Comparison of ENCODE assay signal across 12 mouse cellular contexts in the genomic region with DNA sequence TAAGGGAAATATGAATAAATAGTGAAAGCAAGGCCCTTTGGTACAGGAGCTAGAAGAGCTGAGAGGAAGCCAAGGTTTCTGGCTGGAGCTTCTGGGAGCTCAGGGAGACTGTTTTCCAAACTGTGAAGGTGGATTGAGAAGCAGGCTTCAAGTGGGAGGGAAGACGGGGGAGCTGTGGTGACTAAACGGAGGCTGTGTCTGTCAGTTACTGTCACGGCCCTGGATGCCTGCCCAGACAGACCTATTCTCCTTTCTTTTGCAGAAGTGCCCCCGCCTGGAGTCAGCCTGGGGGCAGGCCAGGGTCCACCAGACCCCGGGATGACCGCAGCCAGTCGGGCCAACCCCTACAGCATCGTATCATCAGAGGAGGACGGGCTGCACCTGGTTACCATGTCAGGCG. TPM values are rescaled to one million over a fixed set of nuclear protein-coding genes. Genes with fewer than 3 reads are reported as not detected.
DNase-seq lines count a peak whose midpoint lies in the region; ATAC-seq and TF ChIP-seq lines count a peak whose summit lies in the region.
"Had no signal": no experiment of that assay in that cellular context is flagged by ENCODE, and none has a peak within 500 bp of the region (broad histone marks: within the 10 kb centered on the region; RNA-seq: fewer than 3 reads in every experiment).

No protein-coding gene starts in this region.

- H3K9me3 ChIP-seq in E14TG2a.4 (ENCODE audit: low read length), result no peaks in the 10 kb centered on the region
- no peaks in the 10 kb centered on the region for H3K9me3 ChIP-seq in midbrain, embryonic 14.5 days (ENCODE audit: control insufficient read depth, low read length)
- H3K9me3 ChIP-seq: forebrain, embryonic 15.5 days had no signal

- peak; percentile 89 for DNase-seq in heart, adult 11 months
- no peak for DNase-seq in heart, adult 8-10 months (ENCODE audit: low spot score)
- DNase-seq in cerebellum, postnatal 36 days, result peak; percentile 44 to 46
- DNase-seq in left cerebral cortex, adult 9 months (ENCODE audit: low spot score in 2 of 2), result peak; percentile 40 to 73
- DNase-seq in thymus, postnatal 0 days (ENCODE audit: low spot score), result no peak
- no peak for DNase-seq in midbrain, embryonic 14.5 days
- no peak for DNase-seq in gastrocnemius, postnatal 4 days (ENCODE audit: low spot score in 2 of 2)
- DNase-seq: embryo, embryonic 11 days; thymus, postnatal 14 days had no signal

- H3K27ac ChIP-seq in midbrain, embryonic 14.5 days (replicated peaks; ENCODE audit: low read depth, low read length), result no peak overlapping the region
- H3K27ac ChIP-seq: forebrain, embryonic 15.5 days had no signal

- H3K36me3 ChIP-seq in E14TG2a.4 (ENCODE audit: insufficient read depth, low read length), result no peaks in the 10 kb centered on the region
- no peaks in the 10 kb centered on the region for H3K36me3 ChIP-seq in midbrain, embryonic 14.5 days (ENCODE audit: control insufficient read depth, insufficient read depth, low read length)
- H3K36me3 ChIP-seq: forebrain, embryonic 15.5 days had no signal

- TF ChIP-seq CTCF in E14TG2a.4 (conservative IDR thresholded peaks at IDR 0.05; ENCODE audit: low read length), result no peak

- no peaks in the 10 kb centered on the region for H3K27me3 ChIP-seq in E14TG2a.4 (ENCODE audit: insufficient read depth, low read length)
- H3K27me3 ChIP-seq in midbrain, embryonic 14.5 days (ENCODE audit: control insufficient read depth, insufficient read depth, low read length), result no peaks in the 10 kb centered on the region
- H3K27me3 ChIP-seq: forebrain, embryonic 15.5 days had no signal

- no peak overlapping the region for H3K4me2 ChIP-seq in midbrain, embryonic 14.5 days (ENCODE audit: low read length)
- H3K4me2 ChIP-seq: forebrain, embryonic 15.5 days had no signal

- H3K4me1 ChIP-seq in E14TG2a.4 (replicated peaks; ENCODE audit: low read depth, low read length), result peaks cover 26% of the 10 kb centered on the region
- no peaks in the 10 kb centered on the region; the same call in 1 of the 2 replicates for H3K4me1 ChIP-seq in midbrain, embryonic 14.5 days (ENCODE audit: control insufficient read depth, insufficient read depth, low read length)
- H3K4me1 ChIP-seq: forebrain, embryonic 15.5 days had no signal

- peak overlapping the region; percentile 51 for H3K4me3 ChIP-seq in E14TG2a.4 (replicated peaks; ENCODE audit: low read length)
- H3K4me3 ChIP-seq in midbrain, embryonic 14.5 days (replicated peaks; ENCODE audit: low read depth, low read length), result no peak overlapping the region
- H3K4me3 ChIP-seq: forebrain, embryonic 15.5 days had no signal

- ATAC-seq in midbrain, embryonic 14.5 days (ENCODE audit: low FRiP score, low TSS enrichment), result no peak
- ATAC-seq: forebrain, embryonic 15.5 days had no signal

- 88% methylated on average over 10 of the region's 10 CpGs for WGBS in midbrain, embryonic 14.5 days

- no peak overlapping the region for H3K9ac ChIP-seq in midbrain, embryonic 14.5 days (replicated peaks; ENCODE audit: low read length)
- H3K9ac ChIP-seq: forebrain, embryonic 15.5 days had no signal

RNA-seq across cellular contexts. Expression of gene Kcnj12, which starts 46.5 kb away (rescaled TPM):
- 10 to 100 TPM; 23.1 to 32.7 (median 25.0) TPM for total RNA-seq in heart, adult 8-10 months (2022)
- 0.05 and 0.10 TPM in 2 replicates for polyA plus RNA-seq in thymus, postnatal 0 days (2015; fragmentation: Nextera tagmentation; extraction: Ambion mirVana)
- polyA plus RNA-seq in midbrain, embryonic 14.5 days (2014; fragmentation: Nextera tagmentation; extraction: Ambion mirVana), result 2.8 and 2.9 TPM in 2 replicates
- total RNA-seq in gastrocnemius, postnatal 4 days (2021), result 10 to 100 TPM; 13.7 to 16.4 TPM
- total RNA-seq: monocyte, adult 5-6 weeks had no signal

RNA-seq across cellular contexts. Expression of gene Tnfrsf13b, which starts 57.7 kb away (rescaled TPM):
- total RNA-seq in heart, adult 8-10 months (2022), result under 1 TPM; 0.56 to 0.75 (median 0.70) TPM
- 51.8 and 56.0 TPM in 2 replicates for polyA plus RNA-seq in thymus, postnatal 0 days (2015; fragmentation: Nextera tagmentation; extraction: Ambion mirVana)
- 0.35 and 2.0 TPM in 2 replicates for polyA plus RNA-seq in midbrain, embryonic 14.5 days (2014; fragmentation: Nextera tagmentation; extraction: Ambion mirVana)
- 1 to 10 TPM; 1.1 to 1.6 TPM for total RNA-seq in gastrocnemius, postnatal 4 days (2021)

Comparison
In these comparisons a context has a peak if more than half of its experiments do, and no peak if none do; other contexts are left out.
1. DNase-seq: peak in heart, adult 11 months (single experiment), cerebellum, postnatal 36 days (2 of 2) and left cerebral cortex, adult 9 months (2 of 2); none in heart, adult 8-10 months (single experiment), thymus, postnatal 0 days (single experiment), midbrain, embryonic 14.5 days (single experiment) and gastrocnemius, postnatal 4 days (0 of 2).